Mouse (Mus musculus) liver, embryonic 16.5 days (tissue): ENCODE results near the gene Kifc1. TPM values are rescaled to one million over a fixed set of nuclear protein-coding genes. Genes with fewer than 3 reads are reported as not detected.
"Not testable (repeated sequence)": the region's sequence is repeated elsewhere in the genome, so short reads cannot be mapped to it uniquely, and the experiment has no call there.

ENCODE experiments used
- ATAC-seq: fragments of 200-750 bp; cut with Nextera tagmentation; 2 replicates; pipeline ENCODE4 v1.8.0; 2017; ENCODE audit warnings: low read depth, mild to moderate bottlenecking, moderate number of reproducible peaks, moderate library complexity
- H3K27ac ChIP-seq: fragments of 300-500 bp; sonication (generic); 2 replicates; pipeline ENCODE4 v1.5.1; 2014; ENCODE audit warnings: mild to moderate bottlenecking, low read length
- H3K27me3 ChIP-seq: fragments of 300-500 bp; sonication (generic); 2 replicates; pipeline ENCODE4 v1.6.1; 2014; ENCODE audit warnings: low read depth, low read length, mixed read lengths; ENCODE audit not compliant: control insufficient read depth, insufficient read depth
- H3K36me3 ChIP-seq: fragments of 300-500 bp; sonication (generic); 2 replicates; pipeline ENCODE4 v1.6.1; 2014; ENCODE audit warnings: mild to moderate bottlenecking; ENCODE audit not compliant: control insufficient read depth, insufficient read depth
- H3K4me1 ChIP-seq: fragments of 300-500 bp; sonication (generic); 2 replicates; pipeline ENCODE4 v1.6.1; 2014; ENCODE audit warnings: low read depth, low read length, mixed read lengths; ENCODE audit not compliant: control insufficient read depth
- H3K4me2 ChIP-seq: fragments of 300-500 bp; sonication (generic); 2 replicates; pipeline ENCODE4 v1.6.1; 2014; ENCODE audit warnings: low read depth, low read length, mixed read lengths
- H3K4me3 ChIP-seq: fragments of 300-500 bp; sonication (generic); 2 replicates; pipeline ENCODE4 v1.5.1; 2014; ENCODE audit warnings: low read depth, mild to moderate bottlenecking, low read length
- H3K9ac ChIP-seq: fragments of 300-500 bp; sonication (generic); 2 replicates; pipeline ENCODE4 v1.6.1; 2014; ENCODE audit warnings: low read depth, low read length
- H3K9me3 ChIP-seq: fragments of 300-500 bp; sonication (generic); replicated peaks from 2 replicates; pipeline ENCODE4 v1.6.1; 2016; ENCODE audit warnings: low read length; ENCODE audit not compliant: control insufficient read depth
- WGBS: fragments of 180-500 bp; shearing (Covaris S2); extraction: QIAGEN DNeasy Blood & Tissue Kit; methylation state at CpG from one replicate; pipeline ENCODE4 v1.1.7; 2014; ENCODE audit not compliant: insufficient replicate concordance; 5-methylcytosine and 5-hydroxymethylcytosine counted together
- polyA plus RNA-seq: library from polyadenylated mRNA; unstranded; fragments of >200 nt; fragmentation: Nextera tagmentation; extraction: Ambion mirVana; gene quantifications from 2 replicates; pipeline ENCODE4 v1.2.1, GENCODE M21; 2015

Kifc1 gene
- polyA plus RNA-seq, 1 experiment from 2014 or later, result 6.1 TPM

DNA sequence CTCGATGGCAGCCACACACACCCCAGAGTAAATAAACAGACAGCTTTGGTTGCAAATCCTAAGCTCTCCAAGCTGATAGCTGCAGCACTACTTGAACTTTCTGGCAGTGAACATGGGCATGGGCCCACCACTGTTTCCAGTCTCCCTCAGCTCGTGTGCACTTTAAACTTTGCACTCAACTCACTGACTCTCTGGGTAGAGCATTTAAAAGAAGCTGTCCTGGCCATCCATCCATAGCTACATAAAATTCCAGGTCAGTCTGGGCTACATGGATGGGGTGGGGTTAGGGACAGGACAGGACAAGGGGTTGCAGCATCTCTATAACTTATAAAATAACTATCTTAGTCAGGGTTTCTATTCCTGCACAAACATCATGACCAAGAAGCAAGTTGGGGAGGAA, 2.7 kb downstream of the Kifc1 start:
- H3K9me3 ChIP-seq, H3K27me3 ChIP-seq, H3K27ac ChIP-seq, H3K9ac ChIP-seq, ATAC-seq: not testable (repeated sequence)
- H3K36me3 ChIP-seq, result peaks cover 25% of the 10 kb centered on the region
- 20% methylated on average over 2 of the region's 2 CpGs for WGBS
- peak overlapping the region; percentile 81 for H3K4me3 ChIP-seq
- peak overlapping the region; percentile 80 for H3K4me2 ChIP-seq
- H3K4me1 ChIP-seq, result peaks cover 17% of the 10 kb centered on the region

DNA sequence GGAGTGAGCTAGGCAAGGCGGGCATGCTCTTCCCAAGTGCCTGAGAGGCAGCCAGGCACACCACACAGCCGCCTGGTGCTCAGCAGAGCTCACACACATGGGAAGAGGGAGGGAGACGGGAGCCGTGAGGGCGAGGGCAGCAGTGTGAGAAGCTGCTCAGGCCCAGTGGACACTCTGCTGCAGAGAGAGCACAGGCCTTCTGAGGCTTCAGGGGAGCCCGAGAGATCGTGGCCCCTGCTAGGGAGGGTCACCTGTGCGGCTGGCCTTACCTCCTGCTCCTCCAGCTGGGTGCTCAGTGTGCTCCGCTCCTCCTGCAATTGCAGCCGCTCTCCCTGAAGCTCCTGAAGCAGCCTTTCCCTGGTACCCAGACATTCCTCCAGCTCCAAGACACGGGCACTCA, 6.1 kb downstream of the Kifc1 start:
- H3K4me2 ChIP-seq, ATAC-seq, H3K27me3 ChIP-seq, H3K27ac ChIP-seq, H3K9ac ChIP-seq, H3K4me3 ChIP-seq, H3K9me3 ChIP-seq: not testable (repeated sequence)
- Histone ChIP-seq H3K36me3 (peaks cover 46% of the 10 kb centered on the region), H3K4me1 (peaks cover 17% of the 10 kb centered on the region)
- 91% methylated on average over 10 of the region's 11 CpGs for WGBS

DNA sequence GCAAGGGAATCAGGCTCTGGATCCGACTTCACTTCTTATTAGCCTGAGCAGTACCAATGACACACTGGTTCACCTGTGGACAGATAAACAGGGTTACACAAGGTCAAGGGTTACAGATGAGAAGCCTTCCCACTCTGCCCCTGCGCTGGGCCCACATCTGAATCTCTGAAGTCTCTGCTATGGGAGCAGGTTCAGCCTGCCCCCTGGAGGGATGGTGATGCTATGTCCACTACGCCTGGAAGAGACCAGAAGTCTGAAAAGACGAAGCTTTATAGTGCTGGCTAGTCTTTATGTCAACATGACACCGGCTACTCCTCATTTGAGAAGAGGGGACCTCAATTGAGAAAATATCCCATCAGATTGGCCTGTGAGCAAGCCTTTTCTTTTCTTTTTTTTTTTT, 14.7 kb downstream of the Kifc1 start:
- H3K4me1 ChIP-seq, H3K9ac ChIP-seq, ATAC-seq, H3K4me3 ChIP-seq, H3K27me3 ChIP-seq, H3K4me2 ChIP-seq, H3K9me3 ChIP-seq, H3K27ac ChIP-seq: not testable (repeated sequence)
- H3K36me3 ChIP-seq, result peaks cover 26% of the 10 kb centered on the region
- 73% methylated on average over 5 of the region's 5 CpGs for WGBS

DNA sequence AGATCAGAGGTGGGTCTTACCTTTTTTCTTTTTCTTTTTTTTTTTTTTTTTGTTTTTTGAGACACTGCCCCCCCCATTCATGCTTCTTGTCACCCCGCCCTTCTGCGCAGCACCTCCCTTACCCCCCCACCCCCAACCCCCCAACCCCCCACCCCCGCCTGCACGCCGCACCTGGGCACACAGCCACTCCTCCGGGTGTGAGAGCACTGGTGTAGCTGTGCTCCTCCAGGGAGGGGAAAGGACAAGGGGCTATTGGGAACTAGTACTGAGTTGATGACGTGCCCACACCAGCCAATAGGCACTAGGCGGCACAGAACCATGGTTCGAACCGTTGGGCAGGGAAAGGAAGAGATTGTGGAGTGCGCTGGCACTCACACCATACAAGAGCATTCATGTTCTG, 16.1 kb downstream of the Kifc1 start:
- H3K36me3 ChIP-seq, result peaks cover 18% of the 10 kb centered on the region
- no peak overlapping the region for H3K9ac ChIP-seq
- H3K27me3 ChIP-seq, result no peaks in the 10 kb centered on the region
- no peaks in the 10 kb centered on the region for H3K9me3 ChIP-seq
- H3K4me3 ChIP-seq, result no peak overlapping the region
- no peak for ATAC-seq
- H3K4me2 ChIP-seq, result no peak overlapping the region
- H3K4me1 ChIP-seq, result no peaks in the 10 kb centered on the region
- H3K27ac ChIP-seq, result no peak overlapping the region
- WGBS, result 89% methylated on average over 11 of the region's 11 CpGs

DNA sequence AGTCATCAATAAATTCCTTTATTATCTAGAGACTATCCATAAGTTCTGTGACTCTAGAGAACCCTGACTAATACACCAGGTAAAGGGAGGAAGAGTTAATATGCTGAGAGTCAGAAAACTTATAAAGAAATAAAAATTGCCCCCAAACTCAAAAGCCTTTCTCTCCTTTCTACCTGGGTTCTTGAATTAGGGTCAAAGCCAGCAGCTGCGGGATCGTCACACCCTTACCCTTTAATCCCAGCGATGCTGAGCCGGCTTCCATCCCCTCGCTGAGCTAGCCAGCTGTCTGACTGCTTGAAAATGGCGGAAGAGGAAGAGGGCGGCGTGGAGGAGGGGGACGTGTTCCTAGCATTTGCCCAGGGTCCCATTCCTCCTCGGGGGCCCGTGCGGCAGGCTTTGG, 16.9 kb downstream of the Kifc1 start, which contains the start of gene Gm7029:
Gm7029 (plus strand) TSS at position 301 of the 400 bp plus-strand sequence.
- H3K4me3 ChIP-seq, ATAC-seq, H3K4me1 ChIP-seq, H3K27me3 ChIP-seq, H3K9ac ChIP-seq, H3K9me3 ChIP-seq, H3K27ac ChIP-seq, H3K4me2 ChIP-seq: not testable (repeated sequence)
- WGBS, result 89% methylated on average over 3 of the region's 12 CpGs
- H3K36me3 ChIP-seq, result peaks cover 17% of the 10 kb centered on the region

DNA sequence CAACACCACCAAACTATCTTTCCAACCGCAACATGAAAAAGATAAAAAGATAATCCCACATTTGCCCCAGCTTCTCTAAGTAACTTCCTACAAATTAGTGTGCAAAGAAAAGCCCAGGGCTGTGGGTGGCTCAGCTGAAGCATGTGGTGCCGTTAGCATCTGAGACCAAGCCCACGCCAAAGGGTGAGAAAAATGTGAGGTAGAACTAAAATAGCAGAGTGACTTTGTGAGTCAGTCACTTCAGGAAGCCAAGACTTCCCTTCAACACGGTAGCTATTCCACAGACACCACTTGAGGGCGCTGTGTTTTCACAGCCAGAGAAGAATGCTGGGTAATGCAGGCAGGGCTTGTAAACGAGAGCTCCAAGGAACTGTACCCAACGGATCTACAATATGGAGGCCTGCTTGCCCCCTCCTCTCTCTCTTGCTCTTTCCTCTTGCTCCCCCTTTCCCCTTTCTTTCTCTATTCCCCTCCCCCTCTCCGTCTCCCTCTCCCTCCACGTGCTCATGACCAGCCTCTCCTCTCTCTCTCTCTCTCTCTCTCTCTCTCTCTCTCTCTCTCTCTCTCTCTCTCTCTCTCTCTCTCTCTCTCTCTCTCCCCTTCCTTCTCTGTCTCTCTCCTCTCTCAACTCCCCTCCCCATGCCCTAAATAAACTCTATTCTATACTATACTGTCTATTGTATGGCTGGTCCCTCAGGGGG, 25.0 kb downstream of the Kifc1 start:
- no peak for ATAC-seq
- Histone ChIP-seq H3K27ac (no peak overlapping the region), H3K4me1 (no peaks in the 10 kb centered on the region; the same call in 1 of the 2 replicates), H3K27me3 (no peaks in the 10 kb centered on the region), H3K4me3 (no peak overlapping the region), H3K36me3 (no peaks in the 10 kb centered on the region), H3K9me3 (no peaks in the 10 kb centered on the region), H3K4me2 (peak overlapping the region; percentile 54), H3K9ac (no peak overlapping the region)
- 12% methylated on average over 9 of the region's 9 CpGs for WGBS

DNA sequence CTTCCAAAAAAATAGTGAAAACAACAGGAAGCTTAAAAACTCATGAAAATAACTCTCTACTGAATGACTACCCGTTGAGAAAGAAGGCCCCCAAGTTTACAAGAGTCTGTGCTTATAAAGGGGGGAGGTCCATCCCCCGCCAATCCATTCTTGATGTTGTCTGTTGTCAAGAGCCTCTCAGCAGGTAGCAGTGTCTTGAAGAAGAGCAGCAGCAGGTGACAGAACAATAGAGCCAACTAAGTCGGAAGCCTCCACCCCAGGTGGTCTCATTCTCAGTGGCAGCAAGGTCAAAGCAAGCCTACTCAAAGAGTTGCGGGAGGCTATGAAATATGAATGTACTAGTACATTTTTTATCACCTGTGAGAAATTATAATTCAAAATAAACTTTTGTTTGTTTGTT, 32.6 kb downstream of the Kifc1 start:
- H3K27me3 ChIP-seq, result no peaks in the 10 kb centered on the region
- H3K9ac ChIP-seq, result no peak overlapping the region
- H3K36me3 ChIP-seq, result no peaks in the 10 kb centered on the region
- no peak overlapping the region for H3K27ac ChIP-seq
- ATAC-seq, result no peak
- WGBS, result 65% methylated on average over 4 of the region's 4 CpGs
- no peaks in the 10 kb centered on the region for H3K9me3 ChIP-seq
- no peak overlapping the region for H3K4me2 ChIP-seq
- no peak overlapping the region for H3K4me3 ChIP-seq
- no peaks in the 10 kb centered on the region for H3K4me1 ChIP-seq

DNA sequence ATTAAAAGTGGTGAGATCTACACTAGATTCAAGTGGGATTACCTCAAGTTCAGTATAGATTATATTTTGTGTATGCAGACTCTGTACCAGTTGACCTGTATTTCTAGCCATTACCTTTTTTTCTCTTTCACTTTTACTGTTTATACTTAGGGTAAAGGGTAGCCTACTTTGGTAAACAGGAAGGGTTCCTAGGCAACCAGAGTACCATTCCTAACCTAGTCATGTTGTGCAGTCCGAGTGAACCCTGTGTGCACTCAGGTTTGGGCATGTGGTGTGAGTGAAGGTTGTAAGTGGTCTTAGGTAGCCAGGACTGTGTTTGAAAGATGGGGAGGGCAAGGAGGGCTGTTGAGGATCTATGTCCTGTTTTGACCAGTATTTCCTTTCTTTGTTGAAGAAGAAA, 39.1 kb downstream of the Kifc1 start:
- H3K4me2 ChIP-seq, result no peak overlapping the region

DNA sequence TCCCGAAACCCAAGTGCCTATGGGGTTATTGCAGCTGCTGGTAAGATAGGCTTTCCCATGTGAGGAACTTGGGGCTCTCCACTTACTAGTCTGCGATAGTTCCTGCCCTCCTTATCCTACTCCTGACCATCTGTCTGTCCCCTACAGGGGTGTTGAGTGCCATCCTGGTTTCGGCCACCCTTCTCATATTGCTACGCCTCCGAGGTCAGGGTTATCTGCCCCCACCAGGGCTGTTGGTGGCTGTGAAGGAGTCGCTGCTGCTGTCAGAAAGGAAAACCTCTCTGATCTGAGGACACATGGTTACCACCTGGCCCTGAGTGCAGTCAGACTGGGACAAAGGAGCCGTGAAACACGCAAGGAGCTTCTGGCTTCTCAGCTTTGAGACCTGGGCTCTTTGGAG, 42.3 kb downstream of the Kifc1 start:
- Histone ChIP-seq H3K4me3 (no peak overlapping the region), H3K4me2 (no peak overlapping the region), H3K4me1 (peaks cover 7% of the 10 kb centered on the region; the same call in 1 of the 2 replicates), H3K27ac (no peak overlapping the region), H3K9ac (no peak overlapping the region), H3K9me3 (no peaks in the 10 kb centered on the region), H3K27me3 (no peaks in the 10 kb centered on the region), H3K36me3 (no peaks in the 10 kb centered on the region)
- WGBS, result 53% methylated on average over 8 of the region's 8 CpGs
- no peak for ATAC-seq

More for the DNA sequence above, 39.1 kb downstream of the Kifc1 start:
- no peak overlapping the region for H3K9ac ChIP-seq
- H3K4me3 ChIP-seq, result no peak overlapping the region
- no peaks in the 10 kb centered on the region for H3K27me3 ChIP-seq
- no peaks in the 10 kb centered on the region for H3K4me1 ChIP-seq
- H3K9me3 ChIP-seq, result no peaks in the 10 kb centered on the region
- H3K36me3 ChIP-seq, result no peaks in the 10 kb centered on the region
- WGBS, result 27% methylated on average over 1 of the region's 1 CpGs
- peak; percentile 81 for ATAC-seq
- peak overlapping the region; percentile 60; the same call in 1 of the 2 replicates for H3K27ac ChIP-seq
